Comparison of ENCODE assay signal across 17 mouse cellular contexts in genomic region chr13:71669956-71670739, GRCm38 (mm10).
A peak's percentile ranks its signal among the peaks of the same experiment; 100 is the strongest.
DNase-seq lines count a peak whose midpoint lies in the region; ATAC-seq lines count a peak whose summit lies in the region.
"Had no signal": no experiment of that assay in that cellular context is flagged by ENCODE, and none has a peak within 500 bp of the region (broad histone marks: within the 10 kb centered on the region; RNA-seq: fewer than 3 reads in every experiment).

No protein-coding gene starts in this region.

- H3K9ac ChIP-seq in lung, embryonic 16.5 days (ENCODE audit: low read length) = no peak overlapping the region
- H3K9ac ChIP-seq in forebrain, embryonic 11.5 days (ENCODE audit: low read length) = no peak overlapping the region
- H3K9ac ChIP-seq: heart, embryonic 13.5 days; hindbrain, embryonic 14.5 days; limb, embryonic 15.5 days; neural tube, embryonic 13.5 days had no signal

- ATAC-seq in lung, embryonic 16.5 days (ENCODE audit: low read depth) = peak; percentile 84
- no peak for ATAC-seq in forebrain, embryonic 11.5 days (replicated peaks; ENCODE audit: low FRiP score)
- ATAC-seq: Patski had no signal

- no peaks in the 10 kb centered on the region for H3K9me3 ChIP-seq in lung, embryonic 16.5 days (ENCODE audit: control insufficient read depth, low read length)
- no peaks in the 10 kb centered on the region for H3K9me3 ChIP-seq in forebrain, embryonic 11.5 days (ENCODE audit: control insufficient read depth, low read length)
- H3K9me3 ChIP-seq: heart, embryonic 13.5 days; limb, embryonic 15.5 days; neural tube, embryonic 13.5 days had no signal

- no peaks in the 10 kb centered on the region for H3K27me3 ChIP-seq in lung, embryonic 16.5 days (ENCODE audit: control insufficient read depth, insufficient read depth, low read depth, low read length)
- H3K27me3 ChIP-seq in forebrain, embryonic 11.5 days (ENCODE audit: control insufficient read depth, insufficient read depth, low read length) = no peaks in the 10 kb centered on the region
- H3K27me3 ChIP-seq: CH12.LX; heart, embryonic 13.5 days; limb, embryonic 15.5 days; neural tube, embryonic 13.5 days had no signal

- 0 out of 2 replicates have a peak, but pooled peaks cover 5% of the 10 kb centered on the region for H3K4me1 ChIP-seq in lung, embryonic 16.5 days (replicated peaks; ENCODE audit: control insufficient read depth, insufficient read depth, low read length)
- H3K4me1 ChIP-seq in forebrain, embryonic 11.5 days (replicated peaks; ENCODE audit: control insufficient read depth, insufficient read depth, low read length) = no peaks in the 10 kb centered on the region
- H3K4me1 ChIP-seq: heart, embryonic 13.5 days; neural tube, embryonic 13.5 days had no signal

- no peaks in the 10 kb centered on the region for H3K36me3 ChIP-seq in lung, embryonic 16.5 days (ENCODE audit: control insufficient read depth, insufficient read depth, low read length)
- H3K36me3 ChIP-seq in forebrain, embryonic 11.5 days (ENCODE audit: control insufficient read depth, insufficient read depth, low read length) = no peaks in the 10 kb centered on the region
- H3K36me3 ChIP-seq: heart, embryonic 13.5 days; limb, embryonic 15.5 days; neural tube, embryonic 13.5 days had no signal

- 52% methylated on average over 6 of the region's 6 CpGs for WGBS in lung, embryonic 16.5 days
- 94% methylated on average over 6 of the region's 6 CpGs for WGBS in forebrain, embryonic 11.5 days

- H3K27ac ChIP-seq in lung, embryonic 16.5 days (ENCODE audit: low read length) = peak overlapping the region; percentile 59; the same call in 1 of the 2 replicates
- H3K27ac ChIP-seq in forebrain, embryonic 11.5 days (ENCODE audit: low read depth, low read length) = no peak overlapping the region
- H3K27ac ChIP-seq: heart, embryonic 13.5 days; hindbrain, embryonic 14.5 days; limb, embryonic 15.5 days; neural tube, embryonic 13.5 days had no signal

- no peak overlapping the region for H3K4me3 ChIP-seq in lung, embryonic 16.5 days (ENCODE audit: low read length)
- no peak overlapping the region for H3K4me3 ChIP-seq in forebrain, embryonic 11.5 days (ENCODE audit: low read depth, low read length)
- H3K4me3 ChIP-seq: heart, embryonic 13.5 days; limb, embryonic 15.5 days; neural tube, embryonic 13.5 days had no signal

- no peak overlapping the region for H3K4me2 ChIP-seq in lung, embryonic 16.5 days (ENCODE audit: low read depth, low read length)
- H3K4me2 ChIP-seq in forebrain, embryonic 11.5 days (ENCODE audit: low read depth, low read length, severe bottlenecking) = no peak overlapping the region
- H3K4me2 ChIP-seq: heart, embryonic 13.5 days; hindbrain, embryonic 14.5 days; limb, embryonic 15.5 days; neural tube, embryonic 13.5 days had no signal

- peak; percentile 53 for DNase-seq in urinary bladder, postnatal 14 days (ENCODE audit: low spot score)
- DNase-seq in urinary bladder, postnatal 25 days (ENCODE audit: low spot score) = no peak
- peak; percentile 8 to 23 for DNase-seq in gastrocnemius, adult 8-10 months (ENCODE audit: low spot score in 2 of 2)
- DNase-seq in left cerebral cortex, adult 9 months (ENCODE audit: low spot score in 2 of 2) = no peak
- DNase-seq in forebrain, embryonic 11.5 days (ENCODE audit: low spot score) = no peak
- DNase-seq in layer of hippocampus, adult 11-12 months (ENCODE audit: low spot score) = no peak
- DNase-seq: cerebellum, adult 18-20 months; kidney, adult 2 months; retina, postnatal 1 day; thymus, adult 18-20 months had no signal

Comparison
In these comparisons a context has a peak if more than half of its experiments do, and no peak if none do; other contexts are left out.
1. DNase-seq: peak in urinary bladder, postnatal 14 days (single experiment) and gastrocnemius, adult 8-10 months (2 of 2); none in urinary bladder, postnatal 25 days (single experiment), left cerebral cortex, adult 9 months (0 of 2), forebrain, embryonic 11.5 days (single experiment) and layer of hippocampus, adult 11-12 months (single experiment).